Mouse (Mus musculus) heart, embryonic 14.5 days (tissue): ENCODE measurements around the gene Rnf224. TPM values are rescaled to one million over a fixed set of nuclear protein-coding genes. Genes with fewer than 3 reads are reported as not detected.

ENCODE experiments used
- ATAC-seq: fragments of 200-750 bp; cut with Nextera tagmentation; 2 replicates; pipeline ENCODE4 v1.8.0; 2017; ENCODE audit warnings: low read depth, moderate TSS enrichment; ENCODE audit not compliant: insufficient number of reproducible peaks, insufficient read depth, low FRiP score
- H3K27ac ChIP-seq, 2 experiments: fragments of 200-500 bp in 1 of 2; fragments of 300-500 bp in 1 of 2; sonication (generic) in 1 of 2; replicated peaks in 1 of 2; 2 replicates each; pipeline ENCODE4 v1.5.1; 2012 to 2014; ENCODE audit warnings: low read depth in 2 of 2, low read length in 2 of 2, control low read depth in 1 of 2, mild to moderate bottlenecking in 1 of 2, mixed read lengths in 1 of 2; ENCODE audit not compliant: control insufficient read depth in 1 of 2, insufficient read depth in 1 of 2
- H3K27me3 ChIP-seq: fragments of 300-500 bp; sonication (generic); 2 replicates; pipeline ENCODE4 v1.6.1; 2014; ENCODE audit warnings: mild to moderate bottlenecking, low read length, control low read depth; ENCODE audit not compliant: control insufficient read depth, insufficient read depth
- H3K36me3 ChIP-seq: fragments of 300-500 bp; sonication (generic); 2 replicates; pipeline ENCODE4 v1.6.1; 2014; ENCODE audit warnings: mild to moderate bottlenecking, control low read depth, low read length, mixed read lengths; ENCODE audit not compliant: control insufficient read depth, insufficient read depth
- H3K4me1 ChIP-seq, 2 experiments: fragments of 200-500 bp in 1 of 2; fragments of 300-500 bp in 1 of 2; sonication (generic) in 1 of 2; 2 replicates each; pipeline ENCODE4 v1.6.1; 2012 to 2014; ENCODE audit warnings: low read length in 2 of 2, control low read depth in 1 of 2, mixed read lengths in 1 of 2; ENCODE audit not compliant: control insufficient read depth in 2 of 2, insufficient read depth in 2 of 2
- H3K4me2 ChIP-seq: fragments of 300-500 bp; sonication (generic); 2 replicates; pipeline ENCODE4 v1.6.1; 2014; ENCODE audit warnings: mild to moderate bottlenecking, low read length
- H3K4me3 ChIP-seq, 2 experiments: fragments of 200-500 bp in 1 of 2; fragments of 300-500 bp in 1 of 2; sonication (generic) in 1 of 2; 2 replicates each; pipeline ENCODE4 v1.5.1; 2012 to 2014; ENCODE audit warnings: low read length in 2 of 2, mild to moderate bottlenecking in 2 of 2, control low read depth in 1 of 2, low read depth in 1 of 2, moderate library complexity in 1 of 2; ENCODE audit not compliant: control insufficient read depth in 1 of 2, insufficient read depth in 1 of 2
- H3K9ac ChIP-seq: fragments of 300-500 bp; sonication (generic); 2 replicates; pipeline ENCODE4 v1.6.1; 2014; ENCODE audit warnings: mild to moderate bottlenecking, low read length
- H3K9me3 ChIP-seq: fragments of 300-500 bp; sonication (generic); 2 replicates; pipeline ENCODE4 v1.6.1; 2016; ENCODE audit warnings: low read length, control low read depth; ENCODE audit not compliant: control insufficient read depth
- WGBS: fragments of 180-500 bp; shearing (Covaris S2); extraction: QIAGEN DNeasy Blood & Tissue Kit; methylation state at CpG from one replicate; pipeline ENCODE4 v1.1.7; 2014; 5-methylcytosine and 5-hydroxymethylcytosine counted together
- polyA plus RNA-seq: library from polyadenylated mRNA; unstranded; fragments of >200 nt; fragmentation: Nextera tagmentation; extraction: Ambion mirVana; gene quantifications from 2 replicates; pipeline ENCODE4 v1.2.1, GENCODE M21; 2014

Rnf224 gene
- polyA plus RNA-seq, 1 experiment from 2014 or later = not detected

GRCm38 (mm10) chr2:25224766-25225752, 11.5 kb downstream of the Rnf224 start:
- Histone ChIP-seq H3K4me3 (peak overlapping the region; percentile 71 to 91), H3K36me3 (peaks cover 20% of the 10 kb centered on the region), H3K27ac (peak overlapping the region; percentile 97 to 100), H3K9ac (peak overlapping the region; percentile 77), H3K27me3 (peaks cover 3% of the 10 kb centered on the region; the same call in 1 of the 2 replicates), H3K9me3 (no peaks in the 10 kb centered on the region), H3K4me1 (peaks cover 5 to 21% of the 10 kb centered on the region in 2 experiments), H3K4me2 (peak overlapping the region; percentile 60)
- peak; percentile 93 for ATAC-seq
- WGBS = 2% methylated on average over 41 of the region's 41 CpGs

GRCm38 (mm10) chr2:25224492-25224765, 12.2 kb downstream of the Rnf224 start, which contains the start of gene Tubb4b:
Gene Tubb4b (minus strand): TSS chr2:25224702.
- H3K4me2 ChIP-seq = peak within 1 kb of the TSS; percentile 96
- ATAC-seq = no peak
- H3K27ac ChIP-seq = peak within 1 kb of the TSS; percentile 97 to 100
- no peaks in the 10 kb centered on the region for H3K9me3 ChIP-seq
- H3K27me3 ChIP-seq = no peaks in the 10 kb centered on the region
- H3K4me3 ChIP-seq = peak within 1 kb of the TSS; percentile 71 to 91
- peaks cover 20% of the 10 kb centered on the region for H3K36me3 ChIP-seq
- WGBS = 0% methylated on average over 17 of the region's 17 CpGs
- H3K4me1 ChIP-seq = peaks cover 5 to 21% of the 10 kb centered on the region in 2 experiments
- H3K9ac ChIP-seq = peak within 1 kb of the TSS; percentile 84

- WGBS = 2% methylated on average over 46 of the region's 53 CpGs
Observed at GRCm38 (mm10) chr2:25223681-25224491, 12.7 kb downstream of the Rnf224 start.

GRCm38 (mm10) chr2:25221331-25221772, 15.2 kb downstream of the Rnf224 start:
- WGBS = 59% methylated on average over 5 of the region's 5 CpGs
- ATAC-seq = no peak

More at GRCm38 (mm10) chr2:25223681-25224491, 12.7 kb downstream of the Rnf224 start:
- Histone ChIP-seq H3K27me3 (no peaks in the 10 kb centered on the region), H3K9ac (peak overlapping the region; percentile 84), H3K4me3 (peak overlapping the region; percentile 71 to 89), H3K4me2 (peak overlapping the region; percentile 96), H3K27ac (peak overlapping the region; percentile 93 to 98), H3K36me3 (peaks cover 20% of the 10 kb centered on the region), H3K9me3 (no peaks in the 10 kb centered on the region), H3K4me1 (peaks cover 4 to 19% of the 10 kb centered on the region in 2 experiments)
- peak; percentile 45 for ATAC-seq

GRCm38 (mm10) chr2:25218445-25218844, 18.1 kb downstream of the Rnf224 start, which contains the start of gene Fam166a:
Gene Fam166a (plus strand): TSS chr2:25218745.
- Histone ChIP-seq H3K36me3 (peaks cover 19% of the 10 kb centered on the region), H3K9ac (no peak within 1 kb of the TSS), H3K27me3 (0 out of 2 replicates have a peak, but pooled peaks cover 1% of the 10 kb centered on the region), H3K4me1 (peaks cover 2 to 3% of the 10 kb centered on the region in 2 experiments; a peak in 3 of 4 replicates), H3K4me3 (no peak within 1 kb of the TSS), H3K27ac (no peak within 1 kb of the TSS), H3K4me2 (no peak within 1 kb of the TSS), H3K9me3 (no peaks in the 10 kb centered on the region)
- ATAC-seq = no peak

More at GRCm38 (mm10) chr2:25221331-25221772, 15.2 kb downstream of the Rnf224 start:
- H3K36me3 ChIP-seq = peaks cover 20% of the 10 kb centered on the region
- H3K27me3 ChIP-seq = no peaks in the 10 kb centered on the region
- H3K9ac ChIP-seq = no peak overlapping the region
- no peak overlapping the region for H3K4me2 ChIP-seq
- H3K27ac ChIP-seq = no peak overlapping the region
- no peak overlapping the region for H3K4me3 ChIP-seq
- peaks cover 2 to 12% of the 10 kb centered on the region in 2 experiments; a peak in 3 of 4 replicates for H3K4me1 ChIP-seq
- H3K9me3 ChIP-seq = no peaks in the 10 kb centered on the region

GRCm38 (mm10) chr2:25217666-25218065, 18.9 kb downstream of the Rnf224 start:
- Histone ChIP-seq H3K4me2 (no peak overlapping the region), H3K36me3 (peaks cover 14% of the 10 kb centered on the region), H3K27ac (no peak overlapping the region), H3K4me1 (no peaks in the 10 kb centered on the region), H3K4me3 (no peak overlapping the region), H3K9me3 (no peaks in the 10 kb centered on the region), H3K27me3 (0 out of 2 replicates have a peak, but pooled peaks cover 3% of the 10 kb centered on the region), H3K9ac (no peak overlapping the region)
- no peak for ATAC-seq
- 50% methylated on average over 2 of the region's 2 CpGs for WGBS

GRCm38 (mm10) chr2:25214444-25214843, 22.1 kb downstream of the Rnf224 start, which contains the start of gene Stpg3:
Gene Stpg3 (minus strand): TSS chr2:25214637.
- H3K4me3 ChIP-seq = no peak within 1 kb of the TSS
- H3K4me1 ChIP-seq = peaks cover 5 to 10% of the 10 kb centered on the region in 2 experiments
- peaks cover 5% of the 10 kb centered on the region for H3K36me3 ChIP-seq
- no peak for ATAC-seq
- 0 out of 2 replicates have a peak, but pooled peaks cover 3% of the 10 kb centered on the region for H3K27me3 ChIP-seq
- H3K4me2 ChIP-seq = no peak within 1 kb of the TSS
- 54% methylated on average over 3 of the region's 3 CpGs for whole genome bisulfite sequencing
- H3K9ac ChIP-seq = no peak within 1 kb of the TSS
- H3K9me3 ChIP-seq = no peaks in the 10 kb centered on the region
- H3K27ac ChIP-seq = no peak within 1 kb of the TSS
